16 mouse cellular contexts compared by ENCODE assay signal in the genomic region with DNA sequence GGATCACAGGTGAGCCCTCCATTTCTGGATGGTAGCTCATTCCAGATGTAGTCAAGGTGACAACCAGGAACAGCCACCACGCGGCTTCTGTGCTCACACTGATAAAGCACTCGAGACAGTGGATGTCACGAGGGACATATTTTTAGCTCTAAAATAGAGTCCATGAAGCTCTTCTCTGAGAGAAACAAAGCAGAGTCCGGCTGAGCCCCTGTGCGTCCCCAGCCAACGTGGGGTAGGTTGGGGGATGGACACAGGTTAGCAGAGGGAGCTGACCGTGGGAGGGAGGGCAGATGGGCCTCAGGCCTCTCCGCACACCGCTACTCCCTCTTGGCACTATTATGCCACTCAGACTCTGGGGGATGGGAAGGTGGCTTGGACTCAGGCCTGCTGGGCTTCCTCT.
"Had no signal": no experiment of that assay in that cellular context is flagged by ENCODE, and none has a peak within 500 bp of the region (broad histone marks: within the 10 kb centered on the region; RNA-seq: fewer than 3 reads in every experiment).

No protein-coding gene starts in this region.

- H3K4me2 ChIP-seq: limb, embryonic 12.5 days; liver, embryonic 15.5 days; midbrain, embryonic 11.5 days; midbrain, embryonic 15.5 days; neural tube, embryonic 13.5 days; stomach, embryonic 15.5 days had no signal

- H3K9ac ChIP-seq: limb, embryonic 12.5 days; liver, embryonic 15.5 days; midbrain, embryonic 15.5 days; neural tube, embryonic 13.5 days; stomach, embryonic 15.5 days had no signal

- H3K4me3 ChIP-seq: limb, embryonic 12.5 days; liver, embryonic 15.5 days; midbrain, embryonic 15.5 days; neural tube, embryonic 13.5 days; stomach, embryonic 15.5 days had no signal

- H3K4me1 ChIP-seq: limb, embryonic 12.5 days; liver, embryonic 15.5 days; midbrain, embryonic 15.5 days; neural tube, embryonic 13.5 days; stomach, embryonic 15.5 days had no signal

- ATAC-seq: lung, postnatal 0 days; midbrain, embryonic 15.5 days had no signal

- H3K27ac ChIP-seq: kidney, postnatal 0 days; limb, embryonic 12.5 days; liver, embryonic 15.5 days; midbrain, embryonic 15.5 days; neural tube, embryonic 13.5 days; stomach, embryonic 15.5 days had no signal

- H3K9me3 ChIP-seq: limb, embryonic 12.5 days; liver, embryonic 15.5 days; midbrain, embryonic 15.5 days; neural tube, embryonic 13.5 days; stomach, embryonic 15.5 days had no signal

- H3K27me3 ChIP-seq: limb, embryonic 12.5 days; midbrain, embryonic 15.5 days; neural tube, embryonic 13.5 days; stomach, embryonic 15.5 days had no signal

- DNase-seq: kidney, postnatal 36 days; layer of hippocampus, adult 9-11 months; layer of hippocampus, postnatal 36 days; lung, adult 2 months; lung, postnatal 36 days; retina, postnatal 1 day; thymus, adult 2 months; thymus, postnatal 25 days had no signal

- H3K36me3 ChIP-seq: limb, embryonic 12.5 days; liver, embryonic 15.5 days; midbrain, embryonic 15.5 days; neural tube, embryonic 13.5 days; stomach, embryonic 15.5 days had no signal
